Mouse (Mus musculus) 416B (cell line): ENCODE data around the gene Il12rb2.

Experiments used
- DNase-seq: peaks from one replicate; pipeline ENCODE4 v3.0.0; 2011; ENCODE audit warnings: low read depth

Gene Il12rb2

GRCm38 (mm10) chr6:67375982-67376391 is at the start of gene Il12rb2:
Gene Il12rb2, minus strand, starts transcription at chr6:67376188.
- DNase-seq: peak; percentile 85

- DNase-seq: no peak
Observed at GRCm38 (mm10) chr6:67421761-67422160, 45.8 kb upstream of the Il12rb2 start.

- no peak for DNase-seq
Observed at GRCm38 (mm10) chr6:67416557-67416956, 40.6 kb upstream of the Il12rb2 start.

- DNase-seq: peak; percentile 78
Observed at GRCm38 (mm10) chr6:67415276-67415675, 39.3 kb upstream of the Il12rb2 start.

DNA sequence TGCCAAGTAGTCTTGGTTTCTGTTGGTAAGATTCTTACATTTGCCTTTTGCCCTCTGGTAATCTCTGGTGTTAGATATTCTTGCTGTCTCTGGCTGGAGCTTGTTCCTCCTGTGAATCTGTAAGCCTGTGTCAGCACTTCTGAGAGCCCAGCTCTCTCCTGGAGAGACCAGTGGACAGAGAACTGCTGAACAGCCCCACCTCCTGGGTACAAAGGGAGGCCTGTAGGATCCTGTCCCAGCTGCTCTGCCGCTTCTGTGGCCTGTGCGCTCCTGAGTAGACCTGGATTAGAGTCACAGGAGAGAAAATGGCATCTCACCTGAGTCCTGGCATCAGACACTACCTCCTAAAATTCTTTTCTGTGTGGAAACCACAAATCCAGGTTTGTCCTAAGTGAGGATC is 37.4 kb upstream of the Il12rb2 start:
- no peak for DNase-seq

DNA sequence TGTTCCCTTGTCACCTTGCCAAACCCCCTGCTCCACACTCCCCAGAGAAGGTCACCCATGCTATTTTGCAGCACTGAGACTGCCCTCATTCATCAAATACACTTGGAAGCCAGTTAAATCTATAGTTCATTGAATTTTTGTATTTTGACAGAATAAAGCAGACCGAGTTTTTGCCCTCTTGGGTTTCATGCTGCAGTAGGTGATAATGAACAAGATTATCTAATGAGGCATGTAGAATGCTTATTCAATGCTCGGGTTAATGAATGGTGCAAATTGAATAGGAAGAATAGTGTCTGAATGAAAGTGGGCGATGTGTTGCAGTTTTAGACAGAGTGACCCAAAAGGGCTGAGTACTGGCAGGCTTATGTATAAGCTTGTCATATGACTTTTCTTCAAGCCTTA is 29.3 kb upstream of the Il12rb2 start:
- no peak for DNase-seq

- no peak for DNase-seq
Observed at GRCm38 (mm10) chr6:67399551-67399950, 23.6 kb upstream of the Il12rb2 start.

GRCm38 (mm10) chr6:67365785-67366184 is 10.2 kb downstream of the Il12rb2 start:
- DNase-seq: no peak

DNA sequence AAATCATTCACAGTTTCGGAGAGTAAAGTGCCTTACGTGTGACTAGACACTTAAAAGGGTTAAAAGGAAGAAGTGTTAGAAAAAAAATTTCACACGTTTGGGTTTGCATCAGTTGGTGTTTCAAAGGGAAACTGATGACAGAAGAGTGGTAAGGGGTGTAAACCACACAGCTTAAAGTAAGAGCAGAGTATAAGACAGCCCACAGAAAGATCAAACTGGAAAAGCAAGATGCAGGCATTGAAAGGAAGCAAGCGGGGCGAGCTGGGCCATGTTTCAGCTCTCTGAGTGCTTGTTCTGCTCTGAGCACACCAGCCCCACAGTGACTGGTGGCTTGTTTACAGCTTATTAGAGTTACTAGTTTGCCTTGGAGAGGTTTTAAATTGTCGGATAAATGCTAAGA is 27.9 kb downstream of the Il12rb2 start:
- DNase-seq: no peak

GRCm38 (mm10) chr6:67339494-67339893 is 36.5 kb downstream of the Il12rb2 start:
- peak; percentile 60 for DNase-seq

DNA sequence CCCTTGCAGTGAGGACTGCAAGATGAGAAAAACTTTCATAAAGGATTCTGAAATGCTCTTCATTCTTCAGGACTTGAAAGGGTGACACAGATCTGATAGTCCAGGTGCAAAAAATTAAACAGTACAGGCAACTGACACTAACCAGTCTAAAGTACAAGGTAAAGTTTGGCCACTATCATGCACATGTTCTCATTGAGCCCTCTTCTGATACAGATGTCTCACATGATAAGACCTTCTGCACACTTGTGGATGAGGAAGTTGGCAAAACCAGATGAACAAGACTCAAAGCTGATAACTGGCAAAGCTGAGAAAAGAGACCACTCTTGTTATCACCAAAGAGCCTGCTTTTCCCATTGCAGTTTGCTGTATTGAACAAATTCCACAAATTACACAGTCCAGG is 38.0 kb downstream of the Il12rb2 start:
- DNase-seq: peak; percentile 88

DNA sequence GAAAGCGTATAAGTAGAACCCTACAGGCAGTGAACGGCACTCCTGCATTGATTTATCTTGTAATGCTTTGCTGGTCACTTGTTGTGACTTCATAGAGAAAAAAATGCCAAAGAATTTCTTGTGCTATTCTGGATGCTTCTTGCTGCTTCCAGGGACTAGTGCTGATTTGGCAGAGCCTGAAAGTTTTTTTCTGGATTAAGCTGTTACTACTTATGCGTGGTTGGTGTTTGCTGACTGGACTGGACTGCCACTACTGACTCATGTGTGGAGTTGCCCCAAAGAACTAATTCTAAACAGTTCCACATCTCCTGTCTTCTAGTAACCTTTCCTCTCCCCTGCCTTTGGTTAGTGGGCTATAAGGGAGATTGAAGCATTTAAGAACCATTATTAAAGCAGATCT is 52.2 kb downstream of the Il12rb2 start:
- DNase-seq: no peak

DNA sequence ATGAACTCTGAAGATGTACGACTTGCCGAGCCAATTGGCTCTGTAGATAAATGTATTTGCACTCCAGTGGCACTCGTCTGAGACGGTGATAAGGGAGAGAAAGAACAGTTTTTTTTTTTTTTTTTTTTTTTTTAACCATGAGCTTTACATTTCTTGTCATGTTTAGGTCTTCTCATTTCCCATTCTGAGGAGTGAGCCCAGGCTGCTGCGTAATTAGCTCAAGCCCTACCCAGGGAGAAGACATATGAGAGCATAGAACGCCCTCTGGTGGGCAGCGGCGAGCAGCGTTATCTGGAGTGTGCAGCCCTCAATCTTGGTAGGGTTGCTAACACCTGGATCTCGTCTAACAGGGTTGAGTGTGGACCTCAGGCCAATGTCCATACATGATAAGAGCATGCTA is 57.5 kb downstream of the Il12rb2 start:
- peak; percentile 53 for DNase-seq

GRCm38 (mm10) chr6:67317827-67318338 is 58.1 kb downstream of the Il12rb2 start:
- no peak for DNase-seq

GRCm38 (mm10) chr6:67317068-67317467 is 58.9 kb downstream of the Il12rb2 start:
- no peak for DNase-seq

- DNase-seq: no peak
Observed at GRCm38 (mm10) chr6:67314697-67315096, 61.3 kb downstream of the Il12rb2 start.

- no peak for DNase-seq
Observed at GRCm38 (mm10) chr6:67309752-67310151, 66.2 kb downstream of the Il12rb2 start.

- DNase-seq: no peak
Observed at GRCm38 (mm10) chr6:67308994-67309393, 67.0 kb downstream of the Il12rb2 start.

GRCm38 (mm10) chr6:67303210-67303609 is 72.8 kb downstream of the Il12rb2 start:
- no peak for DNase-seq

- no peak for DNase-seq
Observed at GRCm38 (mm10) chr6:67302471-67302870, 73.5 kb downstream of the Il12rb2 start.

- no peak for DNase-seq
Observed at GRCm38 (mm10) chr6:67301230-67301629, 74.8 kb downstream of the Il12rb2 start.

DNA sequence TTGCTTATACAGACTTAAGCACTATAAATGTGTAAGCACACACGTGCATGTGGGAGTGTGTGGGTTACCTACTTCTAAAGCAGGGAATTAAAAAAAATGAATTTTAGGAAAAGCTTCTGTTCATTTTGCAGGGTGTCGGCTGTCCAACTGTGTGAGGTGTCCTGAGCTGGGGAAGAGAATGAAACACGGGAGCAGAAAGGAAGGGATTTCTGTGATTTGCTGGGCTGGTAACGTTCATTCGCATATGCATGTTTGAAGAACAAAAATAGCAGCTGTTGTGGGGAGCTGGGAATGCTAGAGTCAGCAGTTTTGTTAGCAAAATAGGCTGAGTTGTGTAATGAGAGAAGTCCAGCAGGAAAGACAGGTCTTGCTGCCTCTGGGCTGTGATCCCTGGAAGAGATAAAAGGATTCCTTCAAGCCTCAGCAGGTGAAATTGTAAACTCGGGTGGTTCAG is 75.3 kb downstream of the Il12rb2 start:
- DNase-seq: no peak

- no peak for DNase-seq
Observed at GRCm38 (mm10) chr6:67300300-67300699, 75.7 kb downstream of the Il12rb2 start.

DNA sequence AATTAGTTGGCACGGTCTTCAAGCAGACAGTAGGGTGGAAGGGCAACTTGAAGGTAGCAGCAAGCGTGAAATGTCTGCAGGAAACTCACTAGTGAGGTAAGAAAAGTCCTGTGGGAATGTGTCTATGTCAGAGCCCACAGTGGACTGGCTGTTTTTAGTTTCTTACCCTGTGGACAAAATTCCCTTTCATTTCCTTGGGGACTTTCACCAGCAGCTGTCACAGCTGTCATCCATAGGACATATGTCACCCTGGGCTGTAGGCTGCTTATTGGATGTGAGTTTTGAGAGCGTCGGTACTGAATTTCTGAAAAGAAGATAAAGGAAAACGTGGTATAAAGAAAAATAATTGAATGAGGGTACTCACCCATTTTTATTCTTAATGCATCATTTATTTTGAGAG is 77.2 kb downstream of the Il12rb2 start:
- no peak for DNase-seq

DNA sequence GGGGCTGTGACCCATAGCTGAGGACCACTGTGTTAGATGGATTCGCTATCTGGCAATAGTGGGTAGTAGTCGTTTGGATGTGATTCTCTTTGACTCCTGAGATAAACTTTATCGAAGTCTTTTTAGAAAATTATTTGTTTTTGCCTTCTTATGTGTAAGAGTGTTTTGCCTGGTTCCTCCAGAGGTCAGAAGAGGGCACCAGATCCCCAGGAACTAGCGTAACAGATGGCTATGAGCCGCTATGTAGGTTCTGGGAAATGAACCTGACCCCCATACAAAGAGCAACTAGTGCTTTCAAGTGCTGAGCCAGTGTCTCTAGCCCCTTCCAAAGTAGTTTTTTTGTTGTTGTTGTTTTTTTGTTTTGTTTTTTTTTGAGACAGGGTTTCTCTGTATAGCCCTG is 79.9 kb downstream of the Il12rb2 start:
- DNase-seq: peak; percentile 63
